Mouse (Mus musculus): Measurements from ENCODE around the gene Olfr150.

DNA sequence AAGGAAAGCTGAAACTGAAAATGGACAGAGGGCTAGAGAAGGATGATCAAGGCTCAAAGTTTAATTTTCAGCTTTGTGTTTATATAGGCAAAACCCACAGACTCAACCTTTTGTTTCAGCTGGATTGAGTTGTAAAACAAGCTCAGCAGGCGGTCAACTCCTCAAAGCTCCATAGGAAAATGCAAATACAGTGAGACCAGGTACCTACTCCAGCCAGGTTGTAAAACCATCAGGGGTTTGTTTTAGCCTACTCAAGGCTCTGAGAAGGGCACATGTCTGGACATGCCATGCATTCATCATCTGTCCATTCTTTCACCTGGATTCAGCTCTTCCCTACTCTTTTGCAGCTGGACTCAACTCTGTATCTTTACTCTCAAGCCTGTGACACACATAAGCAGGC is 10.0 kb downstream of the Olfr150 start:
- TF ChIP-seq CHD2 (IDR thresholded peaks at IDR 0.05; ENCODE audit: low read depth, low read length) (no peak), ZC3H11A (IDR thresholded peaks at IDR 0.05; ENCODE audit: borderline replicate concordance, low read depth, low read length) (no peak)
